Mouse (Mus musculus): ENCODE measurements around the gene Ago1.

The Ago1 gene

DNA sequence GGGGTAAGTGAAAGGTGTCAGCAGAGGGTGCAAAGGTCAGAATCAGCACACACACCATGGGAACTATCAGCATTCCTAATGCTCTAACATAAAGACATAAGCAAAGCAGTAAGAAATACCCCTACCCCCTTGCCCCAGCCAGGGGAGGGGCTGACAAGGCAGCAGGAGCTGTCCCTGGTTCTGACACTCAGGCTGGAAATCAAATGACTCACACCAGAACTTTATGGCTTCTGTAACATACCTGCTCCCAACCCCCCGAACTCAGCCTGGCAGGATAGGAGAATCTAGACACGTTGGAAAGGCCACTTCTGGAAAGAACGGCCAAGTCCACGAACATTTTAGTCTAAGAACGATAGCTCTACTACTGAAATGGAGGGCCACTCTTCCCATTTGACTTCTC is 4.6 kb upstream of the Ago1 start:
- no peak for DNase-seq (ENCODE audit: low read depth)

DNA sequence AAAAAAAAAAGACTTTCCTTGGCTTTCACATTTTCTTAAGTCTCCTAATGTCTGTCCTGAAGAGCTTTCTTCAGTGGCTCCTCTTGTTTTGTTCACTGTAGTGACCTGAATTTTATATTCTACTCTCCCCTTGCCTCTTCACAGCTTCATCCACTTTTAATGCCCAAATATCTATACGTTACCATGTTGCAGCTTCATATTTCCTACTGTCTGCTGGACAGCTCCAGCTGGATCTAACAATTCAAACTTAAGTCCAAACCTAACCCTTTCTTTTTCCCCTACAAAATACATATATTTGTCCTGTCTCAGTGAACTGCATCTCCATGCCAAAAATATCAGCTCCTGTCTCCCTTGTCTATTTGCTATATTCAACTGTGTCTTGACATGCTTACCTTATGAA is 951 bp upstream of the Ago1 start:
- DNase-seq (ENCODE audit: low read depth), result no peak

DNA sequence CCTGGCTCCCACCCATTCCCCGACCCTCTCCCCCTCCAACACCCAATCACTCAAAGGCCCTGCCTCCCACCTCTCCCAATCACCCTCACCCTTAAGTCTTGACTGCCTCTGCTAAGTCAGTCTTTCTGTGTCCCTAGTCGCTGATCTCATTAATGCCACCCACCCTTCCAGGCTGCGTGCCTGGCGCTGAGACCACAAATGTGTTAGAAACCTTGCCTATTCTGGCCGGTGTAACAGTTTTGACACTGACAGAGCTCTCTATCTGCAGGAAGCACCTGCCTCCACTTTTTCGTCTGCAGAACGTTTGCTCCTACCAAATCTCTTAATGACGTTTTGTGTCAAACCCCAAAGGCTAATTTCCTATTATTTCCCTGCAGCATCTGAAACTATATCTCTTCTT is 542 bp upstream of the Ago1 start:
- DNase-seq (ENCODE audit: low read depth), result peak; percentile 63

DNA sequence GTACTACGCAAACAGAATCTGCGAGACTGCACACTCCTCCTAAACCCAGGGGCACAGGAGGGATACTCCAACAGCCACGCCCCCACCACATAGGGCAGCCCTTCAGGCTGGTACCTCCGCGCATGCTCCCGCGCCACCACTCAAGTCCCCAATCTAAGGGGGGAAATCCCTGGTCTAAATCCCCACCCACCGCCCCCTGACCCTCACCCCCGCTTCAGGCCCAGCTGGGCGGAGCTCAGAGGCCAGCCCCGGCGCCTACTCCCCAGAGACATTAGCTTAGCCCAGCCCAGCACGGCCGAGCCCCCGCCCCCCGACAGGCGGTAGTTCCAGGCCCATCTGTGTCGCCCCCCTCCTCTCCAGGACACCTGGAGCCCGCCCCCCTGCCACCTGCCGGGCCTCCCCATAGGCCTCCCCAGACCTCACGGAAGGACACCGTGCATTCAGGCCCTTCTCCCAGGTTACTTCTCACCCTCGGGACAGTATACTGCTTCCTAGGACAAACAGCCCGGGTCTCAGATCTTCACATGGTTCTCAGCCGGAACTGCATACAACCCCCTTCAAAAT is 580 bp downstream of the Ago1 start:
- DNase-seq (ENCODE audit: low read depth), result peak; percentile 64

DNA sequence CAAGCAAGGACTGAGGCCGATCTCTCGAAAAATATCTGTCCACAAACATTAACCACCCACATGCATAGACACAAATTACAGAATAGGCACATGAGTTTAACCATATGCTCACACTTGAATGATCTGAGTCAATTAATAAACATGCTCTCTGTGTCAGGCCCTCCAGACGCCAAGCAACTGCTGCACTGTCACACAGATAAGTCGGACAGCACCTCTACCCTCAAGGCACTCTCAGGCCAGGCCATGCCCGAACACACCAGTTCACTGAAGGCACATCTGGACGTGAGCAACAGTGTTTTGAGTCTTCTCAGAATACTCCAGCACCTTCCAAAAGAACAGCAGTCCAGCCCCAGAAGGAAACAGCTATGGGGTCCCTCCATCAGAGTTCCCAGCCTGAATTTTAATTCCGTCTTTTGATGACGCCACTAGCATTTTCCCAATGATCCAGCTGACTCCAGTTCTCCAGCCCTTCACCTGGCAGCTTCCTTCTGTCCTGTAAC is 2.1 kb downstream of the Ago1 start:
- no peak for DNase-seq (ENCODE audit: low read depth)

DNA sequence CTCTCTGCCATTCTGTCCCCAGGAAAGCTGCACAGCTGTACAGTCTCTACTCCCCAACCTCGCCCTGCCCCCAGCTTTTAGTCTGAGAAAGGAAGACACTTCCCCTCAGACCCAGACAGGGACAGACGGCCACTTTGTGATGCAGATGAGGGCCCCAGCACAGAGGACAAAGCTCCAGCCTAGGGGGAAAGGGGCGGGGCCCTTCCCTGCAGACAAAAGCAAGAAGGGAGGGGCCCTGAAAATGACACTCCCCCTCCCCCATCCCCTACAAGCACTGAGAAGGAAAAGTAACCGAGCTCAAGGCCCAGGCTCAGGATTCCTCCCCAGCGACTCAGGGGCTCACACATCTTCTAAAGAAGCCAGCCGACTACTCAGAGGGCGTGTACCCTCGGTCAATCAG is 2.5 kb downstream of the Ago1 start:
- no peak for DNase-seq (ENCODE audit: low read depth)

DNA sequence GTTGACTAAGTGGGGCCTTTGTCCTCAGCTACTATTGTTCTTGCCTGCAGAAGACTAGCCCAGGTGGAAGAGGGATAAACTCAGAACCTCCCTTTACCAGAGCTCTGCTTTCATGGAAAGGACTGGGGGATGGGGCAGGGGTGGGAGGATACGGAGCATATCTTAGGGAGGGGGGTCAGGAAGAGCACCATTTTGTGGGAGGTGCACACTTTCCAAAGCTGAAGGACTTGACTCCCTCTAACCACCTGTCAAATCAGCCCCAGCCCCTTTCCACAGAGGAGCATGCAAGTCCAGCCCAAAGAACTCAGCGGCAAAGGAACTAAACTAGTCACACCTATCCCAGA is 3.5 kb downstream of the Ago1 start:
- DNase-seq (ENCODE audit: low read depth), result no peak

DNA sequence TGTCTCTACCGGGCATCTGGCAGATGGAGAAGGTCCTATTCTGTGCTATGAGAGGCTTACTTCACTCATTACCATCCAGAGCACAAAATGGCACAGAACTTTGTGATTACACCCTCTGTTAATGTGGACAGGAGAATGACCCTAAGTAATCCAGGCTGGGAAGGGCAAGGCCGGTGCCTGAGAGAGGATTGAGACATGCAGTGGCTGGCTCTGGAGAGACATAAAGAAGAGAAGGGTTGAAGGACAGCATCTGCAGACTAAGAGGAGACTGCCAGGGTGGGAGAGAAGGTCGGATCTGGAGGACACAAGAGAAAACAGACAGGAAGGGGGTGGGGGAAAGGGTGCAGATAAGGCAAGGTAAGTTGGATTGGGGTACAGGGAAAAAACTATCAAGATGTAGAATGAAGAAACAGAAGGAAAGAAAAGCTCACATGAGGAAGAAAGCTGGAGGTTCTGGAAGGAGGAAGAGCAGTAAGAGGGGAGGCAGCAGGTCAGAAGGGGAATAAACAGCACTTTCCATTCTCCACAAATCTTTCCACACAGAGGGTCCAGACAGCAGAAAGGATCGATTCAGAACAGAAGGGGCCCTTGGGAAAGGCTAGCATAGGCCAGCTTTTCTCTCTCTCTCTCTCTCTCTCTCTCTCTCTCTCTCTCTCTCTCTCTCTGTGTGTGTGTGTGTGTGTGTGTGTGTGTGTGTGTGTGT is 4.0 kb downstream of the Ago1 start:
- no peak for DNase-seq (ENCODE audit: low read depth)

DNA sequence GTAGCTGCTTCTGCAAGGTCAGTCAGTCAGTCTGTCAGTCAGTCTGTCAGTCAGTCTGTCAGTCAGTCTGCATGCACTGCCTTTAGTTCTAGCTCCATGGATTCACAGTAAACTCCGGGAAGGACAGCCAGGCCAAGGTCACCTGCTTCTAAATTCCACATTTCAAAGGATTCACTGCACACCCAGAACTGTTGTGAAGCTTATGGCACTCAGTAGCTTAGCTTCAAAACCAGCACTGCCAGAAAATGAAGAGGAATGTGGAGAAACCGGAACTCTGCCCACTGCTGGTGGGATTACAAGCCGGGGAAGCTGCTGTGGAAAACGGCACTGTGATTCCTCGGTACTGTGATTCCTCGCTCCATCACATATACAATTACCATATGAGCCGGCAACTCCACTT is 12.9 kb downstream of the Ago1 start:
- DNase-seq (ENCODE audit: low read depth), result no peak

DNA sequence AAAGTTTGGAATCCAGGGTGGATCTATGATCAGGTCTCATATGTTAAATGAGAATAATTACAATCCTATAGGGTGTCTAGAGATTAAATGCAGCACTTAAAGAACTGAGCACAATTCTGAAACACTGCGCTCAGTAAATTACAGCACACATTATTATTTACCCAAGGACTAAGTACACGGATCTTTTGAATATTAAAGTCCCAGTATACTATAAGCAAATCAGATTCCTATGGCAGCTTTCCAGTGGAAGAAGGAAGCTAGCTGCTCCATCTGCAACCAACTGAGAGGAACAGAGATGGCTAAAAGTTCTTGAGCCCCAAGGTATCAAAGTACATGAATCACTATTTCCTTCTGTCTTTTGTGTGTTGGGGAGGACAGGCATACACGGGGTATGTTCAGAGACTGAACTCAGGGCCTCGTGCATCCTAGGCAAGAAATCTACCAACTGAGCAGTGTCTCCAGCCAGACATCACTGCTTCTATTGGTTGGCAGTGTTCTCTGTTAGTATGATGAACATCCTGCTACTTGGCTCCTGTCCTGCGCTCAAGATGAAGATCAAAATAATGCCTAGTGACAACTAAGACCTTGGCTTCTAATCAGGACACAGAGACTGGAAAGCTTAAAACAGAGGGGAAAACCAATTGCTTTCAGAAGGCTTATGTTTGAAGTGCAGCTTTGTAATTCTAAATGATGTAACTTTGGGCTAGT is 13.7 kb downstream of the Ago1 start:
- DNase-seq (ENCODE audit: low read depth), result no peak

DNA sequence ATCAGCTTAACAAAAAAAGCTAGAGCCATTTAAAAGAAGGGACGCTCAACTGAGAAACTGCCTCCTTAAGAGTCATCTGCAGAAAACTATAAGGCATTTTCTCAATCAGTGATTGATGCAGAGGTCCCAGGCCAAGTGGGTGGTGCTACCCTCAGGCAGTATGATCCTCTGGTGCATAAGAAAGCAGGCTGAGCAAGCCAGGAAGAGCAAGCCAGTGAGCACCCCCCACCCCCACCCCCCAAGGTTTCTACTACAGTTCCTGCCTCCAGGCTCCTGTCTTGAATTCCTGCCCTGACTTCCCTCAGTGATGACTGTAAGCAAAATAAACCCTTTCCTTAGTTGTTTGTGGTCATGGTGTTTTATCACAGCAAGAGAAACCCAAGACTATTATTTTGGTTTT is 18.1 kb downstream of the Ago1 start:
- DNase-seq (ENCODE audit: low read depth), result no peak

DNA sequence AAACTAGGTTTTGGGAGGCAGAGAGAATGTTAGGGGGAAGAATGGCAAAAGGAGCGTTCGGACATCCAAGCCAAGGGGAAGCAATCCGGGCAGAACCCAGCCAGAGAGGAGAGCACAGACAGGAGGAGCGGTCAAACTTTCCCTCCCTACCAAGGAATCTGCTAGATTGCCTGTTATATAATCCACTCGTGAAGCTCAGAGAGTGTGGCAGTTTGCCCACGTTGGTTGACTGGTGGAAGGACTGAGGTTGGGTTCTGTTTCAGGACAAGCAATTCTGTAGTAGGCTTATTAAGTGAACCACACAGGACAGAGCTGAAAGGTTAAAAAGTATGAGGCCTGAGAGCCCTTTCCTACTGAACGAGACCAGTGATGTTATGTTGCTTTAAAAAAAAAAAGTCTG is 21.3 kb downstream of the Ago1 start:
- DNase-seq (ENCODE audit: low read depth), result no peak

DNA sequence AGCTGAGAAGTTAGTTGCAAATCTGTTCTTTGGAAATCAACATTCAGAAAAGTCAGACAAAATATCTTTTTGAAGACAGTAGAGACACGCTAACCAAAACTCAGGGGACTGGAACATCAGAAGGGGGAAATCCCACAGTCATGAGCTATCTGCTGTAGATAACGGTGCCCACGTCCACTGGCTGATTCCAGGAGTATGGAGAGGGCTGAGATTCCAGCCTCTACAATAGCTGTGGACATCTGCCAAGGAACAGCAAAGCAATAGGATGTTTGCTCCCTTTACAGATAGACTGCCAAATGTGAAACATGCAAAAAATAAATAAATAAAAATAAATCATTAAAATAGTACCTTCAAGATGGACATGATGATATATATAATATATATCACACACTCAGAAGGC is 23.9 kb downstream of the Ago1 start:
- DNase-seq (ENCODE audit: low read depth), result no peak

DNA sequence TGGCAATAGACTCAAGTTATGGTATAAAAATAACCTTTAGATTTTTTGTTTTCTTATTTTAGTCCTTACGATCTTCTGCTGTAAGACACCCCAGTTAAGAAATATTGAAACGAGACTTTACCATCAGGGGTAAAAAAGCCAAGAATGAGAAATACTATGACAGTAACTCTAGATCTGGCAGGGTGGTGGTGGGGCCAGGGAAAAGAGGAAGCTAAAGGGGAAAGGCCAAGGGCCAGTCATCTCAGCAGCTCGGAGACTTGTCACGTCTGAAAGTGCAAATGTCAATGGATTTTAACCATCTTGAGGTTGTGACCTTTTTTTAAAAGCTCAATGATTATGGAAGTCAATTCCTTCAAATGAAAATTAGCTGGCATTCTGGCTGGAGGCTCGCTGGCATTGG is 30.1 kb downstream of the Ago1 start:
- no peak for DNase-seq (ENCODE audit: low read depth)

DNA sequence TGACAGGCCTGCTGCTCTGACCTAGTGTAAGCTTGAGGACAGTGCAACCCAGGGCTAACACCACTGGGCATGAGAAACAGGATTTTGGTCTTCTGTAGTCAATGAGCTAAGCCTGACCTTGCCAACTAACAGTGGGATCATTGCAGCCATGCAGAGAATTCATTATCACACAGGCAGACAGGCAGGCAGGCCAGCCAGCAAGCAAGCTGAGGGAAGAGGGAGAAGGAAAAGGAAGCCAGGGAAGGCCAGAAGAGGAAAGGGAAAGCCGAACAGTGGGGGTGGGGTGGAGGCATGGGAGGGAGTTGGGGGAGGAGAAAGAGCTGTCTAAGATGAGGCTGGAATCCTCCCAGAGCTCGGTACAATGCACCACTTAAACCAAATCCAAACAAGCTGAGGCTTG is 32.1 kb downstream of the Ago1 start:
- DNase-seq (ENCODE audit: low read depth), result no peak

DNA sequence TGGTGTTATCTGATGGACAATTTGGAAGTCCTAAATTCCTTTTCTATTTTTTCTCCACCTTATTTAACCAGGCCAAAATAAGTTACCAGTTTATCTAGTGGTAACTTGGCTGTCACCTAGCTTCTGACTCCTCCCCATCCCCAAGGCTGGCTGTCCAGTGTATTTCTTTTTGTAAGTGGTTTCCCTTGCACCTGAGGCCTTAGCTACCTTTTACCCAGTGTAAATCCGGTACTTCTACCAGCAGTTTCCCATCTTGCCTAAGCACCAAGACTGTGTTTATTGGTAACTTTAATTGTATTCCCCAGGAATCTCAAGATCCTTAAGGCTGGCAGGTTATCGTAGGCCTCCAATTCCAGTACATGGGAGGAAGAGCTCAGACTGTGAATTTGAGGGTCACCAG is 34.3 kb downstream of the Ago1 start:
- DNase-seq (ENCODE audit: low read depth), result no peak

DNA sequence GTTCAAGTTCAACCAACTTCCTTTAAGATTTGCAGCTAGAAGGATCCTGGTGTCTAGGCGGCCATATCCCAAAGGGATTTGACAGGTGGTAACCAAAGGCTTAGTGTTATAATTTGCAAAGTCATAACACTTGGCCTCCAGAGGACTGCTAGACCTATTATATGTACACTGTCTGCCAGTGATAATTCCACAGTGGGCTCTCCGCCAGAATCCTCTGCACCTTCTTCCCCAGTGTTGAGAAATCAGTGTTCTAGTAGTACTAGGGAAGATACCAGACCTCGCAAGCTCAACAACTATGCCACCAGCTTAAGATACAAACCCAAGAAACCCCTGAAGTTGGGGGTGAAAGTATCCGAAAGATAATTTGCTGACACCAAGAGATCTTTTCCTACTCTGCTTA is 35.2 kb downstream of the Ago1 start:
- DNase-seq (ENCODE audit: low read depth), result no peak

DNA sequence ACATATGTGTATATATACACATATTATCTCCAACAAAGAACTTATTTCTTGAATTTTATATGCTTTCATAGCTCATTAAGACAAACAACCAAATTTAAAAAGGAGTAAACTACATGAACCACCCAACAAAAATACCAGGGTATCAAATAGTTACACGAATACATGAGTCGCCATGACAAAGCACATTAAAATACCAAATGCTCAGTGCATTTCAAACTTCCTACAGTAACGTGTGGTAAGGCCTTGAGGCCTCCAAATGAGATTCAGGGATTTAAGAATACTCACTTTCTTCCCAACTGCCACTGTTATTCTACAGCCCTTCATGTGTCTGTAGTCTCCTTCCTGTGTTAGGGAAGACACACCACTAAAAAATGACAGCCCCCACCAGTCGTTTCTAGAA is 36.6 kb downstream of the Ago1 start:
- no peak for DNase-seq (ENCODE audit: low read depth)

DNA sequence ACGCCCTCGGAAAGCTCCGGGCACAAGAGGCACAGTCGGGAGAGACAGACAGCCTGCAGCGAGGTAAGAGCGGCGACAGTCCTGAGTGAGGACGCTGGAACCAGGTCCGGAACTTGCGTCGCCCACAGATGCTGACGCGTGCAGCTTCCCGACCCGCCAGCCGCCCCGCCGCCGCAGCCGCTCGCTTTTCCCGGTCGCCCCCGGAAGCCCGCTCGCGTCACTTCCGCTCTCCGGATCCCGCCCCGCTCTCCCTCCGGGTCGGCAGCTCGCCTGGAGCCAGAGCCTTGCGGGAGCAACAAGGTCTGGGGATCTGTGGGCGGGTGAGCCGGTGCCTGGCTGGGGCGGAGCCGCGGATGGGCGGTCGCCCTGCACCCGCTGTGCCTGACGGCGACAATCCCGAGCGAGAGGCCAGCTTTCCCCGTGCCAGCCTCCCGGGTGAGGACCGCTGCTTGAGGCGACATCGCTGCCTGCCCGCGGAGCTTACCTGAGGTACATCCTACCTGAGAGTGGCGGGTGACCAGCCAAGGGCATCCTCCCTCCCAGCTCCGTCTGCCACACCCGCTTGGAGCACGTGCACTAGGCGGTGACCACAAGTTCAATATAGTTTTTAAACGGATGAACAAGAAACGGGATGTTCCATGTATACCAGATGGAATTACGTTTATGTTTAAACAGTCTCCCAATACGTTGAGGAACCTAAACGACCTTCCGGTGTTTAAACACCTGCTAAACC is 38.9 kb downstream of the Ago1 start, which contains the start of gene Ago3:
TSS of gene Ago3 (minus strand) at position 210 of the 733 bp plus-strand sequence.
- peak; percentile 84 for DNase-seq (ENCODE audit: low read depth)

DNA sequence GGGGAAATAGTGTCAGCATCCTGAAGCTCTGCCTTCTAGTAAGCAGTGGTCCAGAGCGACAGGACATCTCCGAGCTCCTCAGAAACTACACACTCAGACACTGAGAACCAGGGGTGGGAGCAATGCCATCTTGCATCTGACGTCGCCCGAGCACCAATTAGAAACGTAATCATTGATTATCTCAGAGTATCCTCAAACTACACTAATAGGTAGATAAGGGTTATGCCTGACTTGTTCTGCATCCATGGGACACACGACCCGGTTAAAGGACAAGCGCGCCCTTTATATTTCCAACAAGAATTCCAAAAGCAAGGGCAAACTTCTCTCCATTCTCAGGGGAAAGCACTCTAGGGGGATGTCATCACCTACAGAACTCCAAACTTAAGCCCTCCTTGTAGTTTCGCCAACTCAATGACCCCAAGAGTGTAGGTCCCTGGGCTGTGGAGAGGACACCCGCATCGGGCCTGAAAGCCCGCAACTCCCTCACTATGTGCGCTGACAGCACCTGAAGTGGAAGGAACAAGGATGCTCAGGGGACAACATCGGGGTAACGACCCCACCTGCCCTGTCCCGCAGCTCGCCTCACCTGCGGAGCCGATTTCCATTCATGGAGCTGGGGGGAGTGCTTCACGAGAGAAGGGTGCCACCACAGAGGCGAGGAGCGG is 39.6 kb downstream of the Ago1 start:
- DNase-seq (ENCODE audit: low read depth), result no peak

DNA sequence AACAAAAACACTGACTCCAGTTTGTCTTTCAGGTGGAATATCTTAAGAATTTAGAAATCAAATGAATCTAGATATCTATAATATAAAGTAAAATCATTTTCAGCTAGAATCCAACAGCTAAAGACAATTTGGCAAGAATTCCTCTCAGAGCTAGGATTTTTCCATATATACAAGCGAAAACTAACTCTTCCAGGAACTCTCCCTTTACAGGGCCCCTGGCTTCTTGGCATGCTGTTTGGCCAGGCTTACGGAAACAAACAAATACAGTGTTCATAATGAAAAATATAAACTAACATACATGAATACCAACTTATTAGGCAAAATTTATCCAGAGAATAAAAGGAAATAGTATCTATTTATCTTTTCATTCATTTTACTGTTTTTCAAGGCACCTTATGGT is 44.5 kb downstream of the Ago1 start:
- no peak for DNase-seq (ENCODE audit: low read depth)

DNA sequence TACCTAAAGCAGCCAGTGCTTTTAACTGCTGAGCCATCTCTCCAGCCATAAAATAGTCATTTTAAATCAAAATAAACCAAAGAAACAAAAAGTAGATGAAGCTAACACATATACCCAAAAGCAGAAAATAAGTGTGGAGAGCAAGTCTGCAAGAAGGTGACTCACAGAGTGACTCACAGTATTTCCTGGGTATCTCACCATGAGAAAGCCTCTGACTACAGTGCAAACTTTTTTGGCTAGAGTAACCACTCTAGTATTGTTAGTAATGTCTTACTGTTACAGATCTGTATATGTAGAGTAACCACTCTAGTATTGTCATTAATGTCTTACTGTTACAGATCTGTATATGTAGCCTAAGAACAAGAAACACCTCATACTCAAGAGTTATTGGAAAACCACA is 52.7 kb downstream of the Ago1 start:
- no peak for DNase-seq (ENCODE audit: low read depth)

Measured in c-Kit-positive CD71-negative TER-119-negative erythroid progenitor cells, embryonic 14.5 days (primary cell).